ENCODE assay signal across 8 mouse cellular contexts in the genomic region with DNA sequence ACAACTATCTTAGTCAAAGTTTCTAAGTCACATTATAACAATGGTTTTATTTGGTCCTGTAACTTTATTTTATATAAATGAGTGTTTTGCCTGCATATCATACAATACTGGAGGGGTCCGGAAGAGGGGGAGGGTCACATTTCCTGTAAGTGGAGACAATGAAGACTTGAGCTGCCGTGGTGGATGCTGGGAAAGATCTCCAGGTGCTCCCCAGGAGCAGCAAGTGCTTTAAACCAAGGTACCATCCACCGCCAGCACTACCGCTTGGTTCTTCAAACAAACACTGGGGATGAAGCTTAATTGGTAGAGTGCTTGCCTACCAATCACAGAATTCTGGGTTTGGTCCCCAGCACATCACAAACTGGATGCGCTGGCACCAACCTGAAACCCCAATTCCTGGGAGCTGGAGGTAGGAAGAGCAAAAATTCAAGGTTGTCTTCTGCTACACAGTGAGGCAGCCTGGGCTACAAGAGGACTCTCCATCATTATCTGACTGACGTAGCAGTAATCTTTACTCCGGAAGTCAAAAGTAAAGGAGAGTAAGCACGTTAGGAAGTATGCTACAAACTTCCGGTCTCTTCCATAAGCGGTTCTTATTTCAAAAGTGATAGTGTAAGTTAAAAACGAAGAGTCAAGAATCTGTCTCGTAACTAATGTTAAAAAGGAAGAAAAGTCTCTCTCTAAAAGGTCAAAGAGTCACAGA. TPM values are rescaled to one million over a fixed set of nuclear protein-coding genes. Genes with fewer than 3 reads are reported as not detected.
DNase-seq lines count a peak whose midpoint lies in the region; ATAC-seq and TF ChIP-seq lines count a peak whose summit lies in the region.

No protein-coding gene starts in this region.

- peak overlapping the region; percentile 92 for H3K4me2 ChIP-seq in lung, embryonic 16.5 days (ENCODE audit: low read depth, low read length)
- H3K4me2 ChIP-seq in intestine, embryonic 16.5 days (ENCODE audit: low read depth, low read length), result peak overlapping the region; percentile 83

- TF ChIP-seq POLR2A in lung, adult 2 months (IDR thresholded peaks at IDR 0.05; ENCODE audit: borderline replicate concordance, extremely low read depth, low read depth, low read length), result no peak

- intact Hi-C loops in gastrocnemius, adult 2 months (cut with DNase I), result loop anchor here (5.0 kb wide), 1 partner anchor 115 kb away; no protein-coding TSS in a partner anchor

- H3K36me3 ChIP-seq in lung, embryonic 16.5 days (ENCODE audit: control insufficient read depth, insufficient read depth, low read length), result no peaks in the 10 kb centered on the region
- no peaks in the 10 kb centered on the region for H3K36me3 ChIP-seq in intestine, embryonic 16.5 days (ENCODE audit: control insufficient read depth, insufficient read depth, low read length)

- peak overlapping the region; percentile 44; the same call in 1 of the 2 replicates for H3K27ac ChIP-seq in gastrocnemius, adult 2 months
- peak overlapping the region; percentile 54 for H3K27ac ChIP-seq in lung, embryonic 16.5 days (ENCODE audit: low read length)
- H3K27ac ChIP-seq in intestine, embryonic 16.5 days (ENCODE audit: low read length), result peak overlapping the region; percentile 52; the same call in 1 of the 2 replicates

- no peaks in the 10 kb centered on the region for H3K27me3 ChIP-seq in lung, embryonic 16.5 days (ENCODE audit: control insufficient read depth, insufficient read depth, low read depth, low read length)
- no peaks in the 10 kb centered on the region for H3K27me3 ChIP-seq in intestine, embryonic 16.5 days (replicated peaks; ENCODE audit: control insufficient read depth, insufficient read depth, low read length)

- H3K9ac ChIP-seq in lung, embryonic 16.5 days (ENCODE audit: low read length), result no peak overlapping the region
- H3K9ac ChIP-seq in intestine, embryonic 16.5 days (ENCODE audit: low read depth, low read length), result no peak overlapping the region

- WGBS in lung, embryonic 16.5 days, result 42% methylated on average over 12 of the region's 12 CpGs
- WGBS in lung, adult 2 months, result 28% methylated on average over 12 of the region's 12 CpGs
- WGBS in intestine, embryonic 16.5 days, result 50% methylated on average over 12 of the region's 12 CpGs

- no peak for TF ChIP-seq CTCF in gastrocnemius, adult 2 months (IDR thresholded peaks at IDR 0.05)
- TF ChIP-seq CTCF in lung, adult 2 months (IDR thresholded peaks at IDR 0.05; ENCODE audit: insufficient read depth, low read length), result no peak

- H3K4me1 ChIP-seq in lung, embryonic 16.5 days (replicated peaks; ENCODE audit: control insufficient read depth, insufficient read depth, low read length), result peaks cover 55% of the 10 kb centered on the region
- peaks cover 31% of the 10 kb centered on the region for H3K4me1 ChIP-seq in lung, adult 2 months (ENCODE audit: control insufficient read depth, insufficient read depth, low read length)
- H3K4me1 ChIP-seq in intestine, embryonic 16.5 days (ENCODE audit: control insufficient read depth, insufficient read depth, low read length), result peaks cover 23% of the 10 kb centered on the region

- DNase-seq in gastrocnemius, adult 2 months, result no peak
- no peak for DNase-seq in gastrocnemius, adult 18-20 months (ENCODE audit: low spot score)
- DNase-seq in lung, adult 2 months, result no peak
- peak; percentile 75 for DNase-seq in thymus, postnatal 0 days (ENCODE audit: low spot score)
- DNase-seq in right cerebral cortex, postnatal 36 days (ENCODE audit: low spot score in 2 of 2), result no peak
- no peak for DNase-seq in adrenal gland, postnatal 36 days

- H3K9me3 ChIP-seq in lung, embryonic 16.5 days (ENCODE audit: control insufficient read depth, low read length), result no peaks in the 10 kb centered on the region
- no peaks in the 10 kb centered on the region for H3K9me3 ChIP-seq in intestine, embryonic 16.5 days (ENCODE audit: control insufficient read depth, low read length)

- H3K4me3 ChIP-seq in gastrocnemius, adult 2 months, result peak overlapping the region; percentile 75
- no peak overlapping the region for H3K4me3 ChIP-seq in lung, embryonic 16.5 days (ENCODE audit: low read length)
- H3K4me3 ChIP-seq in lung, adult 2 months (replicated peaks; ENCODE audit: extremely low read depth, low read depth, low read length), result no peak overlapping the region
- H3K4me3 ChIP-seq in intestine, embryonic 16.5 days (ENCODE audit: low read length), result no peak overlapping the region; the same call in 1 of the 2 replicates

- ATAC-seq in lung, embryonic 16.5 days (ENCODE audit: low read depth), result no peak
- no peak for ATAC-seq in intestine, embryonic 16.5 days

RNA-seq across cellular contexts. Expression of gene Ezr, which starts 4.8 kb away (rescaled TPM):
- total RNA-seq in gastrocnemius, adult 2 months (2021), result 1 to 10 TPM; 1.5 to 1.9 TPM
- 1 to 10 TPM; 1.1 to 2.4 TPM for total RNA-seq in gastrocnemius, adult 18-20 months (2021)
- polyA plus RNA-seq in lung, embryonic 16.5 days (2015; fragmentation: Nextera tagmentation; extraction: Ambion mirVana), result 154 and 168 TPM in 2 replicates
- 79.3 and 84.0 TPM in 2 replicates for polyA plus RNA-seq in lung, adult 2 months (2012; rRNA removed)
- polyA plus RNA-seq in intestine, embryonic 16.5 days (2015; fragmentation: Nextera tagmentation; extraction: Ambion mirVana), result 281 and 319 TPM in 2 replicates
- polyA plus RNA-seq in thymus, postnatal 0 days (2015; fragmentation: Nextera tagmentation; extraction: Ambion mirVana), result 385 and 387 TPM in 2 replicates
- 10 to 100 TPM; 21.9 to 27.4 TPM for total RNA-seq in adrenal gland, postnatal 36 days (2021)
